Mouse (Mus musculus) 3134 (cell line): Measurements from ENCODE around the gene Igf1r.

ENCODE experiments used
- DNase-seq: peaks from one replicate; pipeline ENCODE4 v3.0.0-alpha.2; 2011; ENCODE audit warnings: low spot score; ENCODE audit not compliant: insufficient read length; ENCODE audit errors: extremely low read depth

Igf1r gene

GRCm38 (mm10) chr7:67955276-67955675 is 2.6 kb downstream of the Igf1r start:
- DNase-seq: no peak

GRCm38 (mm10) chr7:67957376-67957775 is 4.7 kb downstream of the Igf1r start:
- no peak for DNase-seq

GRCm38 (mm10) chr7:67958045-67958444 is 5.4 kb downstream of the Igf1r start:
- no peak for DNase-seq

GRCm38 (mm10) chr7:67960701-67961100 is 8.1 kb downstream of the Igf1r start:
- DNase-seq: no peak

- peak; percentile 39 for DNase-seq
These were observed 9.1 kb downstream of the Igf1r start for GRCm38 (mm10) chr7:67961567-67962267.

GRCm38 (mm10) chr7:67963691-67964090 is 11.1 kb downstream of the Igf1r start:
- DNase-seq: no peak

- peak; percentile 28 for DNase-seq
These were observed 15.8 kb downstream of the Igf1r start for GRCm38 (mm10) chr7:67968394-67968793.

- DNase-seq: no peak
These were observed 16.4 kb downstream of the Igf1r start for GRCm38 (mm10) chr7:67969076-67969475.

- DNase-seq: no peak
These were observed 20.8 kb downstream of the Igf1r start for GRCm38 (mm10) chr7:67973180-67974014.

GRCm38 (mm10) chr7:67981956-67982355 is 29.3 kb downstream of the Igf1r start:
- DNase-seq: no peak

- DNase-seq: no peak
These were observed 30.2 kb downstream of the Igf1r start for GRCm38 (mm10) chr7:67982809-67983208.

- no peak for DNase-seq
These were observed 30.8 kb downstream of the Igf1r start for GRCm38 (mm10) chr7:67983451-67983850.

GRCm38 (mm10) chr7:67985003-67985416 is 32.4 kb downstream of the Igf1r start:
- no peak for DNase-seq

GRCm38 (mm10) chr7:67985511-67985910 is 32.9 kb downstream of the Igf1r start:
- DNase-seq: no peak

GRCm38 (mm10) chr7:67986277-67986676 is 33.6 kb downstream of the Igf1r start:
- DNase-seq: no peak

- DNase-seq: no peak
These were observed 34.2 kb downstream of the Igf1r start for GRCm38 (mm10) chr7:67986816-67987215.

GRCm38 (mm10) chr7:67989376-67989775 is 36.7 kb downstream of the Igf1r start:
- DNase-seq: no peak

- DNase-seq: no peak
These were observed 41.0 kb downstream of the Igf1r start for GRCm38 (mm10) chr7:67993614-67994013.

GRCm38 (mm10) chr7:67994346-67994858 is 41.8 kb downstream of the Igf1r start:
- no peak for DNase-seq

- no peak for DNase-seq
These were observed 42.6 kb downstream of the Igf1r start for GRCm38 (mm10) chr7:67995276-67995675.

GRCm38 (mm10) chr7:67996202-67996960 is 43.8 kb downstream of the Igf1r start:
- no peak for DNase-seq
